Mouse (Mus musculus): ENCODE data around the gene Rprd2.

DNA sequence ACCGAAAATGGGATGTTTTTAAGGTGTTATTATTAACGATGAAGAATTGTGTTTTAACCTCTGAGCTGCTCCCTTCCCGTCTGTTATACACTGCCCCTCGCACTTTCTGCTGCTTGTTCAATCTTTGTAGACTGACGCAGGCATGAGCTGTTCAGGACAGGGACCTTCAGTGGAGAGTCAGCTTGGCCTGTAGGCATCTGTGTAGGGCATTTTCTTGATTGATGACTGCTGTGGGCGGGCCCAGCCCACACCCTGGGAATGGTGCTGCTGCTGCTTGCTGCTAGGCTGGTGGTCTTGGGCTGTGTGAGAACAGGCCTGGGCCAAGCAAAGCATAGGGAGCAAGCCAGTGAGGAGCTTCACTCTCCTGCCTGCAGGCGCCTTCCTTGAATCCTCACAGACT, 88.2 kb downstream of the Rprd2 start:
- no peak for TF ChIP-seq POLR2A (IDR thresholded peaks at IDR 0.05; ENCODE audit: insufficient read length, low read depth)
- TF ChIP-seq CEBPB (IDR thresholded peaks at IDR 0.05; ENCODE audit: insufficient read depth, poor library complexity, severe bottlenecking), result no peak
- TF ChIP-seq TCF12 (IDR thresholded peaks at IDR 0.05; ENCODE audit: insufficient read depth, poor library complexity, severe bottlenecking), result no peak
